Mouse (Mus musculus): ENCODE measurements around the gene Gm14435. TPM values are rescaled to one million over a fixed set of nuclear protein-coding genes. Genes with fewer than 3 reads are reported as not detected.
"Not testable (repeated sequence)": the region's sequence is repeated elsewhere in the genome, so short reads cannot be mapped to it uniquely, and the experiment has no call there.

Gm14435 gene
- polyA plus RNA-seq (2015; fragmentation: Nextera tagmentation; extraction: Ambion mirVana) = 11.1 and 13.1 TPM in 2 replicates

DNA sequence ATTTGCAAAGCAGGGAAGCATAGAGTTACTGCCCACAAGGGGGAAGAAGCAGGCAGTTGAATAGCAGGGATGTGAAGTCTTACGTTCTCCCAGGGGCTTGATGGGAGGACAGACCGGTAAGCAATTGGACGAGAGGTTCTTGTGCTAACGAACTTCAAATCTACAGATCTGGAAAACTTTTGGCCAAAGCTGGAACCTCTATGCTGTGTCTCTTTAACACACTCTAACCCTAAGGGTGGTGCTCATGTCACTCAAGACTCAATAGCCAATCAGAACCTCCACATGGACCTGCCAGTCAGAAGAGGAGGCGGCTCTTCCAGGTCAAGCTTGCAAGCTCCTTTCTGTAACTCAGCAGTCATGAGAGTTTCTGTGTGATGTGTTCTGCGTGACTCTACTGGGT is at the start of gene Gm14435:
Gm14435 (plus strand) TSS at position 301 of the 400 bp plus-strand sequence.
- no CpG with 5 or more reads among the region's 6 CpGs for WGBS
- not testable (repeated sequence) for H3K4me1 ChIP-seq (ENCODE audit: control insufficient read depth, insufficient read depth, low read length); H3K4me2 ChIP-seq (ENCODE audit: low read length); H3K9ac ChIP-seq (ENCODE audit: low read depth, low read length); H3K27me3 ChIP-seq (ENCODE audit: control insufficient read depth, insufficient read depth, low read depth, low read length); ATAC-seq; H3K4me3 ChIP-seq (ENCODE audit: low read depth, low read length); H3K9me3 ChIP-seq (replicated peaks; ENCODE audit: control insufficient read depth, low read length, poor library complexity, severe bottlenecking); H3K27ac ChIP-seq (ENCODE audit: low read length); H3K36me3 ChIP-seq (ENCODE audit: control insufficient read depth, insufficient read depth, low read length)

Other genes starting within 250 kb of the Gm14435 start
- gene 2210418O10Rik, start 197.0 kb upstream of the Gm14435 start, polyA plus RNA-seq (2015; fragmentation: Nextera tagmentation; extraction: Ambion mirVana) = 8.5 and 16.2 TPM in 2 replicates
- not detected in 2 replicates for gene Gm11009, start 104.1 kb upstream of the Gm14435 start, polyA plus RNA-seq (2015; fragmentation: Nextera tagmentation; extraction: Ambion mirVana)
- gene Gm14434, start 63.2 kb downstream of the Gm14435 start, polyA plus RNA-seq (2015; fragmentation: Nextera tagmentation; extraction: Ambion mirVana) = 3.1 and 10.8 TPM in 2 replicates
- not detected in 2 replicates for gene Zfp967, start 97.5 kb downstream of the Gm14435 start, polyA plus RNA-seq (2015; fragmentation: Nextera tagmentation; extraction: Ambion mirVana)
- 26.8 and 29.4 TPM in 2 replicates for gene Gm14308, start 212.8 kb downstream of the Gm14435 start, polyA plus RNA-seq (2015; fragmentation: Nextera tagmentation; extraction: Ambion mirVana)
- 9.2 and 10.2 TPM in 2 replicates for gene Zfp973, start 246.9 kb downstream of the Gm14435 start, polyA plus RNA-seq (2015; fragmentation: Nextera tagmentation; extraction: Ambion mirVana)

Measured in midbrain, embryonic 16.5 days (tissue).